Mouse (Mus musculus) limb, embryonic 10.5 days (tissue): ENCODE results near the gene Wtap. TPM values are rescaled to one million over a fixed set of nuclear protein-coding genes. Genes with fewer than 3 reads are reported as not detected.
"Not testable (repeated sequence)": the region's sequence is repeated elsewhere in the genome, so short reads cannot be mapped to it uniquely, and the experiment has no call there.

Source experiments
- DNase-seq: peaks from one replicate; pipeline ENCODE4 v3.0.0-alpha.2; 2017; ENCODE audit warnings: low spot score
- H3K27ac ChIP-seq: fragments of 300-500 bp; sonication (generic); 2 replicates; pipeline ENCODE4 v1.5.1; 2016; ENCODE audit warnings: mild to moderate bottlenecking
- H3K27me3 ChIP-seq: fragments of 300-500 bp; sonication (generic); 2 replicates; pipeline ENCODE4 v1.6.1; 2016; ENCODE audit warnings: low read depth, mild to moderate bottlenecking; ENCODE audit not compliant: poor library complexity, severe bottlenecking
- H3K36me3 ChIP-seq: fragments of 300-500 bp; sonication (generic); 2 replicates; pipeline ENCODE4 v1.6.1; 2016; ENCODE audit warnings: mild to moderate bottlenecking, moderate library complexity
- H3K4me1 ChIP-seq: fragments of 300-500 bp; sonication (generic); 2 replicates; pipeline ENCODE4 v1.6.1; 2016
- H3K4me3 ChIP-seq: fragments of 300-500 bp; sonication (generic); 2 replicates; pipeline ENCODE4 v1.5.1; 2016; ENCODE audit warnings: mild to moderate bottlenecking, moderate library complexity
- H3K9me3 ChIP-seq: fragments of 300-500 bp; sonication (generic); replicated peaks from 2 replicates; pipeline ENCODE4 v1.6.1; 2016; ENCODE audit warnings: mild to moderate bottlenecking
- WGBS: fragments of 180-500 bp; shearing (Covaris S2); methylation state at CpG from one replicate; pipeline ENCODE4 v1.1.7; 2016; 5-methylcytosine and 5-hydroxymethylcytosine counted together
- polyA plus RNA-seq: library from polyadenylated mRNA; unstranded; fragments of >200 nt; fragmentation: Nextera tagmentation; extraction: Ambion mirVana; gene quantifications from 2 replicates; pipeline ENCODE4 v1.2.1, GENCODE M21; 2016

The Wtap gene
- polyA plus RNA-seq, 1 experiment from 2014 or later, result 140 TPM

- no peaks in the 10 kb centered on the region for H3K9me3 ChIP-seq
- no peak overlapping the region for H3K27ac ChIP-seq
- DNase-seq, result no peak
- peaks cover 80% of the 10 kb centered on the region for H3K36me3 ChIP-seq
- H3K4me3 ChIP-seq, result no peak overlapping the region
- H3K4me1 ChIP-seq, result no peaks in the 10 kb centered on the region
- no peaks in the 10 kb centered on the region for H3K27me3 ChIP-seq
- WGBS, result 92% methylated on average over 5 of the region's 5 CpGs
These were observed 44.3 kb downstream of the Wtap start for GRCm38 (mm10) chr17:12949669-12950068.

GRCm38 (mm10) chr17:12942459-12943162 lies 51.4 kb downstream of the Wtap start:
- 94% methylated on average over 6 of the region's 6 CpGs for WGBS
- no peaks in the 10 kb centered on the region for H3K27me3 ChIP-seq
- no peaks in the 10 kb centered on the region for H3K9me3 ChIP-seq
- H3K4me1 ChIP-seq, result peaks cover 7% of the 10 kb centered on the region
- H3K27ac ChIP-seq, result no peak overlapping the region
- DNase-seq, result no peak
- H3K4me3 ChIP-seq, result no peak overlapping the region
- H3K36me3 ChIP-seq, result peaks cover 51% of the 10 kb centered on the region

GRCm38 (mm10) chr17:12941543-12942260 lies 52.3 kb downstream of the Wtap start:
- peaks cover 45% of the 10 kb centered on the region for H3K36me3 ChIP-seq
- no peaks in the 10 kb centered on the region for H3K9me3 ChIP-seq
- WGBS, result 83% methylated on average over 8 of the region's 8 CpGs
- no peak overlapping the region for H3K27ac ChIP-seq
- peaks cover 7% of the 10 kb centered on the region for H3K4me1 ChIP-seq
- no peak for DNase-seq
- H3K4me3 ChIP-seq, result no peak overlapping the region
- H3K27me3 ChIP-seq, result no peaks in the 10 kb centered on the region

- Histone ChIP-seq H3K9me3 (no peaks in the 10 kb centered on the region), H3K36me3 (peaks cover 32% of the 10 kb centered on the region), H3K27me3 (no peaks in the 10 kb centered on the region), H3K27ac (no peak within 1 kb of the TSS), H3K4me3 (peak within 1 kb of the TSS; percentile 38), H3K4me1 (peaks cover 7% of the 10 kb centered on the region)
- DNase-seq, result peak; percentile 44
- 20% methylated on average over 27 of the region's 27 CpGs for WGBS
These were observed 53.7 kb downstream of the Wtap start, which contains the start of gene Acat3 for GRCm38 (mm10) chr17:12940151-12940805. Acat3 (minus strand) TSS chr17:12940600.

GRCm38 (mm10) chr17:12939377-12940148 lies 54.4 kb downstream of the Wtap start:
- peak overlapping the region; percentile 38 for H3K4me3 ChIP-seq
- not testable (repeated sequence) for H3K27me3 ChIP-seq, H3K4me1 ChIP-seq, H3K27ac ChIP-seq, DNase-seq, H3K9me3 ChIP-seq
- H3K36me3 ChIP-seq, result peaks cover 24% of the 10 kb centered on the region
- WGBS, result 59% methylated on average over 4 of the region's 12 CpGs

GRCm38 (mm10) chr17:12938077-12938476 lies 55.9 kb downstream of the Wtap start:
- no peaks in the 10 kb centered on the region for H3K27me3 ChIP-seq
- DNase-seq, result no peak
- H3K27ac ChIP-seq, result no peak overlapping the region
- WGBS, result 54% methylated on average over 2 of the region's 2 CpGs
- H3K4me1 ChIP-seq, result peaks cover 7% of the 10 kb centered on the region
- H3K36me3 ChIP-seq, result peaks cover 11% of the 10 kb centered on the region
- no peak overlapping the region for H3K4me3 ChIP-seq
- H3K9me3 ChIP-seq, result no peaks in the 10 kb centered on the region

- WGBS, result 90% methylated on average over 2 of the region's 2 CpGs
- Histone ChIP-seq H3K36me3 (peaks cover 5% of the 10 kb centered on the region), H3K4me3 (no peak overlapping the region), H3K4me1 (peaks cover 7% of the 10 kb centered on the region), H3K27ac (no peak overlapping the region), H3K9me3 (no peaks in the 10 kb centered on the region), H3K27me3 (no peaks in the 10 kb centered on the region)
- DNase-seq, result no peak
These were observed 56.5 kb downstream of the Wtap start for GRCm38 (mm10) chr17:12937412-12937970.

GRCm38 (mm10) chr17:12935719-12936118 lies 58.2 kb downstream of the Wtap start:
- 72% methylated on average over 4 of the region's 4 CpGs for WGBS
- Histone ChIP-seq H3K4me3 (no peak overlapping the region), H3K9me3 (no peaks in the 10 kb centered on the region), H3K4me1 (peaks cover 7% of the 10 kb centered on the region), H3K36me3 (no peaks in the 10 kb centered on the region), H3K27ac (no peak overlapping the region), H3K27me3 (no peaks in the 10 kb centered on the region)
- no peak for DNase-seq

GRCm38 (mm10) chr17:12931576-12931975 lies 62.4 kb downstream of the Wtap start:
- DNase-seq, H3K4me3 ChIP-seq, H3K27me3 ChIP-seq, H3K4me1 ChIP-seq, H3K9me3 ChIP-seq, H3K27ac ChIP-seq: not testable (repeated sequence)
- 92% methylated on average over 5 of the region's 5 CpGs for WGBS
- peaks cover 14% of the 10 kb centered on the region for H3K36me3 ChIP-seq

- no peak overlapping the region for H3K27ac ChIP-seq
- H3K4me1 ChIP-seq, result no peaks in the 10 kb centered on the region
- H3K9me3 ChIP-seq, result no peaks in the 10 kb centered on the region
- H3K27me3 ChIP-seq, result no peaks in the 10 kb centered on the region
- no peak for DNase-seq
- H3K36me3 ChIP-seq, result peaks cover 71% of the 10 kb centered on the region
- WGBS, result 90% methylated on average over 8 of the region's 8 CpGs
- no peak overlapping the region for H3K4me3 ChIP-seq
These were observed 68.2 kb downstream of the Wtap start for GRCm38 (mm10) chr17:12925703-12926180.

- Histone ChIP-seq H3K27ac (no peak overlapping the region), H3K27me3 (no peaks in the 10 kb centered on the region), H3K36me3 (peaks cover 79% of the 10 kb centered on the region), H3K4me3 (no peak overlapping the region), H3K9me3 (no peaks in the 10 kb centered on the region), H3K4me1 (no peaks in the 10 kb centered on the region)
- no peak for DNase-seq
- 93% methylated on average over 3 of the region's 3 CpGs for WGBS
These were observed 69.0 kb downstream of the Wtap start for GRCm38 (mm10) chr17:12925001-12925400.

GRCm38 (mm10) chr17:12921073-12921472 lies 72.9 kb downstream of the Wtap start:
- no peak for DNase-seq
- H3K4me1 ChIP-seq, result peaks cover 2% of the 10 kb centered on the region; the same call in 1 of the 2 replicates
- no peaks in the 10 kb centered on the region for H3K9me3 ChIP-seq
- 86% methylated on average over 1 of the region's 1 CpGs for WGBS
- H3K4me3 ChIP-seq, result no peak overlapping the region
- peaks cover 85% of the 10 kb centered on the region for H3K36me3 ChIP-seq
- H3K27me3 ChIP-seq, result no peaks in the 10 kb centered on the region
- no peak overlapping the region for H3K27ac ChIP-seq
